Mouse (Mus musculus) liver, postnatal 0 days (tissue): ENCODE results near the gene Ttc26. TPM values are rescaled to one million over a fixed set of nuclear protein-coding genes. Genes with fewer than 3 reads are reported as not detected.
"Not testable (repeated sequence)": the region's sequence is repeated elsewhere in the genome, so short reads cannot be mapped to it uniquely, and the experiment has no call there.

Experiments
- ATAC-seq: fragments of 200-750 bp; cut with Nextera tagmentation; 2 replicates; pipeline ENCODE4 v1.8.0; 2017; ENCODE audit warnings: mild to moderate bottlenecking, moderate library complexity
- DNase-seq: peaks from one replicate; pipeline ENCODE4 v3.0.0-alpha.2; 2016
- H3K27ac ChIP-seq: fragments of 300-500 bp; sonication (generic); 2 replicates; pipeline ENCODE4 v1.5.1; 2014; ENCODE audit warnings: antibody characterized with exemption, moderate library complexity, mild to moderate bottlenecking, low read depth
- H3K27me3 ChIP-seq: fragments of 300-500 bp; sonication (generic); 2 replicates; pipeline ENCODE4 v1.6.1; 2014; ENCODE audit warnings: low read length, control low read depth, mixed read lengths; ENCODE audit not compliant: insufficient read depth
- H3K36me3 ChIP-seq: fragments of 300-500 bp; sonication (generic); replicated peaks from 2 replicates; pipeline ENCODE4 v1.6.1; 2014; ENCODE audit warnings: mild to moderate bottlenecking, control low read depth, low read length, moderate library complexity, mixed read lengths; ENCODE audit not compliant: insufficient read depth
- H3K4me1 ChIP-seq: fragments of 300-500 bp; sonication (generic); 2 replicates; pipeline ENCODE4 v1.6.1; 2014; ENCODE audit warnings: antibody characterized with exemption, mild to moderate bottlenecking, control low read depth; ENCODE audit not compliant: insufficient read depth
- H3K4me2 ChIP-seq: fragments of 300-500 bp; sonication (generic); 2 replicates; pipeline ENCODE4 v1.6.1; 2014; ENCODE audit warnings: low read depth, mild to moderate bottlenecking, low read length, moderate library complexity, mixed read lengths
- H3K4me3 ChIP-seq: fragments of 300-500 bp; sonication (generic); 2 replicates; pipeline ENCODE4 v1.5.1; 2014; ENCODE audit warnings: low read depth, low read length
- H3K9ac ChIP-seq: fragments of 300-500 bp; sonication (generic); replicated peaks from 2 replicates; pipeline ENCODE4 v1.6.1; 2014; ENCODE audit warnings: mild to moderate bottlenecking, moderate library complexity
- H3K9me3 ChIP-seq: fragments of 300-500 bp; sonication (generic); 2 replicates; pipeline ENCODE4 v1.6.1; 2016; ENCODE audit warnings: mild to moderate bottlenecking, control low read depth, low read length, mixed read lengths
- CTCF ChIP-seq: sonication (generic); IDR thresholded peaks from 2 replicates; pipeline ENCODE4 v1.5.1; 2016; ENCODE audit warnings: antibody characterized with exemption, low read depth
- EP300 ChIP-seq: IDR thresholded peaks from 2 replicates; pipeline ENCODE4 v1.6.1; 2016; ENCODE audit warnings: antibody characterized with exemption, low read depth, mild to moderate bottlenecking
- WGBS: fragments of 180-500 bp; shearing (Covaris S2); extraction: QIAGEN DNeasy Blood & Tissue Kit; methylation state at CpG from one replicate; pipeline ENCODE4 v1.1.7; 2014; ENCODE audit not compliant: insufficient replicate concordance; 5-methylcytosine and 5-hydroxymethylcytosine counted together
- polyA plus RNA-seq: library from polyadenylated mRNA; unstranded; fragments of >200 nt; fragmentation: Nextera tagmentation; extraction: Ambion mirVana; gene quantifications from 2 replicates; pipeline ENCODE4 v1.2.1, GENCODE M21; 2015

The Ttc26 gene
- polyA plus RNA-seq, 1 experiment from 2014 or later: 0.16 TPM

GRCm38 (mm10) chr6:38448295-38448694 is 67.0 kb downstream of the Ttc26 start:
- WGBS: 70% methylated on average over 2 of the region's 2 CpGs
- TF ChIP-seq EP300: no peak
- TF ChIP-seq CTCF: no peak
- no peak overlapping the region for H3K4me2 ChIP-seq
- no peak for DNase-seq
- no peak overlapping the region for H3K4me3 ChIP-seq
- no peaks in the 10 kb centered on the region for H3K9me3 ChIP-seq
- H3K36me3 ChIP-seq: peaks cover 23% of the 10 kb centered on the region
- H3K4me1 ChIP-seq: no peaks in the 10 kb centered on the region
- H3K9ac ChIP-seq: no peak overlapping the region
- no peak overlapping the region for H3K27ac ChIP-seq
- ATAC-seq: no peak
- no peaks in the 10 kb centered on the region for H3K27me3 ChIP-seq

GRCm38 (mm10) chr6:38453049-38453448 is 71.8 kb downstream of the Ttc26 start:
- no peak for DNase-seq
- H3K27me3 ChIP-seq: no peaks in the 10 kb centered on the region
- no peaks in the 10 kb centered on the region for H3K9me3 ChIP-seq
- 88% methylated on average over 4 of the region's 4 CpGs for WGBS
- TF ChIP-seq CTCF (no peak), EP300 (no peak)
- no peak overlapping the region for H3K4me2 ChIP-seq
- no peak overlapping the region for H3K9ac ChIP-seq
- no peak overlapping the region for H3K27ac ChIP-seq
- peaks cover 30% of the 10 kb centered on the region; the same call in 1 of the 2 replicates for H3K36me3 ChIP-seq
- no peaks in the 10 kb centered on the region for H3K4me1 ChIP-seq
- ATAC-seq: no peak
- no peak overlapping the region for H3K4me3 ChIP-seq

- not testable (repeated sequence) for H3K9ac ChIP-seq, DNase-seq, H3K4me2 ChIP-seq, H3K27me3 ChIP-seq, H3K27ac ChIP-seq, H3K9me3 ChIP-seq, H3K4me3 ChIP-seq, H3K4me1 ChIP-seq
- peak; percentile 71 for ATAC-seq
- H3K36me3 ChIP-seq: peaks cover 20% of the 10 kb centered on the region
Measured at GRCm38 (mm10) chr6:38456425-38456824, 75.2 kb downstream of the Ttc26 start.

GRCm38 (mm10) chr6:38458075-38458474 is 76.8 kb downstream of the Ttc26 start:
- no peak overlapping the region for H3K27ac ChIP-seq
- WGBS: 98% methylated on average over 3 of the region's 3 CpGs

GRCm38 (mm10) chr6:38469591-38469990 is 88.3 kb downstream of the Ttc26 start:
- ATAC-seq: no peak

More at GRCm38 (mm10) chr6:38458075-38458474, 76.8 kb downstream of the Ttc26 start:
- Histone ChIP-seq H3K4me3 (no peak overlapping the region), H3K9ac (no peak overlapping the region), H3K36me3 (peaks cover 23% of the 10 kb centered on the region), H3K4me1 (no peaks in the 10 kb centered on the region), H3K27me3 (no peaks in the 10 kb centered on the region), H3K9me3 (no peaks in the 10 kb centered on the region), H3K4me2 (no peak overlapping the region)
- no peak for TF ChIP-seq EP300
- no peak for TF ChIP-seq CTCF
- ATAC-seq (no peak), DNase-seq (no peak)

More at GRCm38 (mm10) chr6:38469591-38469990, 88.3 kb downstream of the Ttc26 start:
- no peak for DNase-seq
- no peak overlapping the region for H3K27ac ChIP-seq
- no peaks in the 10 kb centered on the region for H3K9me3 ChIP-seq
- H3K27me3 ChIP-seq: no peaks in the 10 kb centered on the region
- no peak overlapping the region for H3K4me2 ChIP-seq
- H3K4me1 ChIP-seq: no peaks in the 10 kb centered on the region
- no peak overlapping the region for H3K9ac ChIP-seq
- H3K4me3 ChIP-seq: no peak overlapping the region
- H3K36me3 ChIP-seq: peaks cover 36% of the 10 kb centered on the region
- 77% methylated on average over 4 of the region's 4 CpGs for WGBS
- TF ChIP-seq EP300 (no peak), CTCF (peak; percentile 57)

Other genes with a start within 250 kb of the Ttc26 start
- gene D630045J12Rik, start 127.5 kb upstream of the Ttc26 start, polyA plus RNA-seq: 0.13 and 0.18 TPM in 2 replicates
- gene Zc3hav1l, start 82.2 kb upstream of the Ttc26 start, polyA plus RNA-seq: 0.59 and 0.61 TPM in 2 replicates
- 14.7 and 16.6 TPM in 2 replicates for gene Zc3hav1, start 26.9 kb upstream of the Ttc26 start, polyA plus RNA-seq
- gene Ubn2, start 52.5 kb downstream of the Ttc26 start, polyA plus RNA-seq: 3.0 TPM in 2 replicates
- 127 and 139 TPM in 2 replicates for gene Fmc1, start 152.0 kb downstream of the Ttc26 start, polyA plus RNA-seq
- gene Luc7l2, start 169.9 kb downstream of the Ttc26 start, polyA plus RNA-seq: 18.0 and 19.1 TPM in 2 replicates